Mouse (Mus musculus): Measurements from ENCODE around the gene Gm9780. TPM values are rescaled to one million over a fixed set of nuclear protein-coding genes. Genes with fewer than 3 reads are reported as not detected.
"Not testable (repeated sequence)": the region's sequence is repeated elsewhere in the genome, so short reads cannot be mapped to it uniquely, and the experiment has no call there.

Gm9780 gene
- total RNA-seq, 2 experiments from 2014 or later = 6.7 to 11.0 TPM

DNA sequence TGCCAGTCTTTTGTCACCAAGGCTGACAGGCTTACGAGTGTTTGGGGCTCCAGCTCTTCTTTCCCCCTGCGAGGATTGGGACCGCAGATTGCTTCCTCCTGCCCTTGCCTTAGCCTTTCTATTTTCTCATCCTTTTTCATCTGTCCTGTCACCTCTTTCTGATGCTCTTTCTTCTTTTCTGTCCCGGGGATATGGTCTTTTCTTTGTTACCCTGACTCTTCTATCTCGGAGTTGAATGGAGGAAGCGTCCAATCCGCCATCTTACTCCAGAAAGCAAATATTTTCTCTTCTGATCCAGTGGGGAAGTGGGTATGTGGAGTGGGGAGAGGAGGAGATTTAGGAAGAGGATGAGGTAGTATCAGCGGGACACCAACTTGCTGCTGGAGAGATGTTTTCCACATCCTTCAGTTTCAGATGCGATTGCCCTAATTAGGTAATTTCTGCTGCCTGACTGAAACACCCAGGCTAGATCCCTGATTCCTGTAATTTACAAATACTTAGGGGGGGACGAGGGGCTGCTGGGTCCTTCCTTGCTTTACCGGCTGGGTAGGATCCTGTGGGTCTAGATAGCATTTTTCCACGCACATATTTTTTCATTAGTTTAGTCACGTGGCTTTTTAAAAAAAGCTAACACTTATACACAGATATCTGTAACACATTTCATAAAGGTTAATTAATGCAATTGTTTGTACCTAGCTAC lies 63.1 kb downstream of the Gm9780 start:
- DNase-seq (ENCODE audit: low spot score in 2 of 2); intact Hi-C loops (cut with DNase I): not testable (repeated sequence)

DNA sequence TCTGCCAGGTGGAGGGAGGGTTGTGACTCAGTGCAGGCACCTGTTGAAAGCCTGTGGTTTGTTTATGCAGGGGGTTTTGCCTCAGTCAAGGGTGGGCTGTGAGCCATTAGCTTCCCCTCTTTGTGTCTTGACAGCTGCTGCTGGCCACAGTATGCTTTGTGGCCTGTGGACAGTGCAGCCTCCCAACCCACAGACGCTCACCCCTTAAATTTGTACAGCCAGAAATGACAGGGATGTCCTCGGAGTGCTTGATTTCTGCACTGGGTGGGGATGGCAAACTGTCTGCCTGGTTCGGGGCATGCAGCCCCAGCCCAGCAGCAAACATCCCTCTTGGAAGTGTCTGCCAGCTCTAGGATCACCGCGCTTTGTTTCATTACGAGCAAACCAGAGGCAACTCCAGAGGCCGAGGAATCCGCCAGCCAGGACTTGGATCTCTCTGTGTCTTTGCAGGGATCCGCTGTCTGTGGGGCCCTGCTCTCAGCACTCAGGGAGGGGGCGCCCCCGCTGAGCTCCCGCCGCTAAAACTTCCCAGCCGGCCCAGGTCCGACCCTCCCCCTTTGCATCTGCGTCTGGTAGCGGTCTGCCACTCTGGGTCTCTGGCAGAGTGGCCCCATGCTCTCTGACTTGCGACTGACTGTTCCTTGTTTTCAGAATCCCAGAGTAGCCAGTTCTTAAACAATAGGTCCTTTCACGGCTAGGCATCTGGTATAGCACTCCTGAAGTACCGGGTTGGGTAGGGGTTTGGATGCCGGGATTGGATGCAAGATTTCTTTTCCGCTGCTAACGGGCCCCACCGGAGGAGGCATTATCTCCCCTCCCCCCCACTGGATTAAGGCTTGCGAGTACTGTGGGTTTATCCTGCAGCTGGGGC lies 63.9 kb downstream of the Gm9780 start, which contains the start of gene Duxbl1:
Gene Duxbl1, plus strand, starts transcription at position 207 of the 871 bp plus-strand sequence.
- DNase-seq (ENCODE audit: low spot score in 2 of 2); intact Hi-C loops (cut with DNase I): not testable (repeated sequence)

Other genes with a start within 250 kb of the Gm9780 start
- gene Anxa11, start 200.6 kb downstream of the Gm9780 start, total RNA-seq (2021) = 10 to 100 TPM; 14.1 to 14.8 TPM
- not detected for gene Plac9a, start 139.6 kb downstream of the Gm9780 start, total RNA-seq (2021)
- gene Tmem254a, start 115.0 kb downstream of the Gm9780 start, total RNA-seq (2021) = 1 to 10 TPM; 6.1 to 8.4 TPM
- gene Cphx1, start 104.4 kb downstream of the Gm9780 start, total RNA-seq (2021) = not detected
- gene Duxbl1, start 64.1 kb downstream of the Gm9780 start, total RNA-seq (2021) = under 1 TPM in 1 of 2 experiments, not detected in 1; 0.53 TPM
- gene Tmem254c, start 24.6 kb upstream of the Gm9780 start, total RNA-seq (2021) = 10 to 100 TPM; 56.7 to 64.3 TPM
- gene Cphx2, start 38.8 kb upstream of the Gm9780 start, total RNA-seq (2021) = not detected
- not detected for gene Cphx3, start 39.6 kb upstream of the Gm9780 start, total RNA-seq (2021)
- under 1 TPM; 0.32 to 0.92 TPM for gene Duxbl2, start 75.6 kb upstream of the Gm9780 start, total RNA-seq (2021)
- 10 to 100 TPM; 11.6 to 12.5 TPM for gene Plac9b, start 139.8 kb upstream of the Gm9780 start, total RNA-seq (2021)
- gene Tmem254b, start 164.3 kb upstream of the Gm9780 start, total RNA-seq (2021) = 10 to 100 TPM; 12.4 to 21.6 TPM
- gene Duxbl3, start 215.3 kb upstream of the Gm9780 start, total RNA-seq (2021) = 1 to 10 TPM in 1 of 2 experiments, under 1 TPM in 1; 0.62 to 1.0 TPM

Measured in left cerebral cortex, postnatal 14 days (tissue).